Mouse (Mus musculus): Measurements from ENCODE around the gene Necap1. TPM values are rescaled to one million over a fixed set of nuclear protein-coding genes. Genes with fewer than 3 reads are reported as not detected.

The Necap1 gene
- polyA plus RNA-seq, 1 experiment from 2014 or later: 39.8 TPM

DNA sequence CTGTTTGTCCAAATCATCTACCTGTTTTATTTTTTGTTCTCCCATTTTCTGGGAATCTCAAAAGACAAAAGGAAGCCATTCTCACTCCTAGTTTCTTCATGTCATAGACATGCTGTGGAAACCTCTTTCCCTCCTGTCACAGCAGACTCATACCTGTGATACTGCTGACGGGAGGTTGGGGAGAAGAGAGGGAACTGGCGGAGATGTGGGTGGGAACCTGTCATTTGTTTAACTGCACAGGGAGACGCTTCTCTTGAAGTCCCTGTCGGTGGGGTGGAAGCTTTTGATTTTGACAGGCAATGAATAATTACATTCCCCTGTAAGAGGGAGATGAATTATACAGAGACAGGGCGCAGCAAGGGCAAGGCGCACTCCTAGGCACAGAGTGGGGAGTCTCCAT is 30.5 kb upstream of the Necap1 start:
- H3K4me1 ChIP-seq (replicated peaks; ENCODE audit: control insufficient read depth, insufficient read depth, low read length): no peaks in the 10 kb centered on the region
- H3K9me3 ChIP-seq (ENCODE audit: control insufficient read depth, low read length): no peaks in the 10 kb centered on the region
- DNase-seq (ENCODE audit: low spot score): no peak
- H3K4me3 ChIP-seq (ENCODE audit: low read depth, low read length): no peak overlapping the region
- H3K27ac ChIP-seq (ENCODE audit: low read depth, low read length): no peak overlapping the region
- no peaks in the 10 kb centered on the region for H3K36me3 ChIP-seq (ENCODE audit: control insufficient read depth, insufficient read depth, low read length)
- no peak for ATAC-seq (replicated peaks; ENCODE audit: low FRiP score)
- no peak overlapping the region for H3K9ac ChIP-seq (ENCODE audit: low read depth, low read length)
- WGBS: 77% methylated on average over 6 of the region's 6 CpGs
- no peak overlapping the region for H3K4me2 ChIP-seq
- no peaks in the 10 kb centered on the region for H3K27me3 ChIP-seq (replicated peaks; ENCODE audit: control insufficient read depth, insufficient read depth, low read length)

GRCm38 (mm10) chr6:122852696-122853095 is 21.6 kb upstream of the Necap1 start:
- H3K27me3 ChIP-seq (replicated peaks; ENCODE audit: control insufficient read depth, insufficient read depth, low read length): no peaks in the 10 kb centered on the region
- no peaks in the 10 kb centered on the region for H3K9me3 ChIP-seq (ENCODE audit: control insufficient read depth, low read length)
- H3K36me3 ChIP-seq (ENCODE audit: control insufficient read depth, insufficient read depth, low read length): no peaks in the 10 kb centered on the region
- ATAC-seq (replicated peaks; ENCODE audit: low FRiP score): no peak
- 53% methylated on average over 2 of the region's 2 CpGs for WGBS
- no peak overlapping the region for H3K27ac ChIP-seq (ENCODE audit: low read depth, low read length)
- no peaks in the 10 kb centered on the region; the same call in 1 of the 2 replicates for H3K4me1 ChIP-seq (replicated peaks; ENCODE audit: control insufficient read depth, insufficient read depth, low read length)
- H3K9ac ChIP-seq (ENCODE audit: low read depth, low read length): no peak overlapping the region
- DNase-seq (ENCODE audit: low spot score): no peak
- H3K4me3 ChIP-seq (ENCODE audit: low read depth, low read length): no peak overlapping the region
- no peak overlapping the region for H3K4me2 ChIP-seq

GRCm38 (mm10) chr6:122854552-122854951 is 19.7 kb upstream of the Necap1 start:
- Histone ChIP-seq H3K9me3 (ENCODE audit: control insufficient read depth, low read length) (no peaks in the 10 kb centered on the region), H3K36me3 (ENCODE audit: control insufficient read depth, insufficient read depth, low read length) (no peaks in the 10 kb centered on the region), H3K4me1 (replicated peaks; ENCODE audit: control insufficient read depth, insufficient read depth, low read length) (no peaks in the 10 kb centered on the region; the same call in 1 of the 2 replicates), H3K4me2 (no peak overlapping the region), H3K9ac (ENCODE audit: low read depth, low read length) (no peak overlapping the region), H3K27me3 (replicated peaks; ENCODE audit: control insufficient read depth, insufficient read depth, low read length) (no peaks in the 10 kb centered on the region), H3K27ac (ENCODE audit: low read depth, low read length) (no peak overlapping the region), H3K4me3 (ENCODE audit: low read depth, low read length) (no peak overlapping the region)
- ATAC-seq (replicated peaks; ENCODE audit: low FRiP score) (no peak), DNase-seq (ENCODE audit: low spot score) (no peak)
- 81% methylated on average over 12 of the region's 12 CpGs for WGBS

GRCm38 (mm10) chr6:122855955-122856354 is 18.3 kb upstream of the Necap1 start, which contains the start of gene C3ar1:
Gene C3ar1 (minus strand): TSS chr6:122856161.
- no peak within 1 kb of the TSS for H3K4me2 ChIP-seq
- H3K9ac ChIP-seq (ENCODE audit: low read depth, low read length): no peak within 1 kb of the TSS
- 28% methylated on average over 7 of the region's 7 CpGs for WGBS
- no peak within 1 kb of the TSS for H3K27ac ChIP-seq (ENCODE audit: low read depth, low read length)
- no peaks in the 10 kb centered on the region for H3K27me3 ChIP-seq (replicated peaks; ENCODE audit: control insufficient read depth, insufficient read depth, low read length)
- ATAC-seq (replicated peaks; ENCODE audit: low FRiP score): peak; percentile 79
- H3K4me1 ChIP-seq (replicated peaks; ENCODE audit: control insufficient read depth, insufficient read depth, low read length): no peaks in the 10 kb centered on the region; the same call in 1 of the 2 replicates
- no peaks in the 10 kb centered on the region for H3K36me3 ChIP-seq (ENCODE audit: control insufficient read depth, insufficient read depth, low read length)
- no peak for DNase-seq (ENCODE audit: low spot score)
- no peak within 1 kb of the TSS for H3K4me3 ChIP-seq (ENCODE audit: low read depth, low read length)
- no peaks in the 10 kb centered on the region for H3K9me3 ChIP-seq (ENCODE audit: control insufficient read depth, low read length)

- H3K4me3 ChIP-seq (ENCODE audit: low read depth, low read length): no peak overlapping the region
- no peaks in the 10 kb centered on the region for H3K4me1 ChIP-seq (replicated peaks; ENCODE audit: control insufficient read depth, insufficient read depth, low read length)
- peaks cover 5% of the 10 kb centered on the region; the same call in 1 of the 2 replicates for H3K9me3 ChIP-seq (ENCODE audit: control insufficient read depth, low read length)
- no peaks in the 10 kb centered on the region for H3K36me3 ChIP-seq (ENCODE audit: control insufficient read depth, insufficient read depth, low read length)
- DNase-seq (ENCODE audit: low spot score) (no peak), ATAC-seq (replicated peaks; ENCODE audit: low FRiP score) (no peak)
- no peak overlapping the region for H3K27ac ChIP-seq (ENCODE audit: low read depth, low read length)
- no peak overlapping the region for H3K9ac ChIP-seq (ENCODE audit: low read depth, low read length)
- 71% methylated on average over 6 of the region's 6 CpGs for WGBS
- H3K4me2 ChIP-seq: no peak overlapping the region
- no peaks in the 10 kb centered on the region for H3K27me3 ChIP-seq (replicated peaks; ENCODE audit: control insufficient read depth, insufficient read depth, low read length)
Observed at GRCm38 (mm10) chr6:122862434-122862833, 11.8 kb upstream of the Necap1 start.

DNA sequence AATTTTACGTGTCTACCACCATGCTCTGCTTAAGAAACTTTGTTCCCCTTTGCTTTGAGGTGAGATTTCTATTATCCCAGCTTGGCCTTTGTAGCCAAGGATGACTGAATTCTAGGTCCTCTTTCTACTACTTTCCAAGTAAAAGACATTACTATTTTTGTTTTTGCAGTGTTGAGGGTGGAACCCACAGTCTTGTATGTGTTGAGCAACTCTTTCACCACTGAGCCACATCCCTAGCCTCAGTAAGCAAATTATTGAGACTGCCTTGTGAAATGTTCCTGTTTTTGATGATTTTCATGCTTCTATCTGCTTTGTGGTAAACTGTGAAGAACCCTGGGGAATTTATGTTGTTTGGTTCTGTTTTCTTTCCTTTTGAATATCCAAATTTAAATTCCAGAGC is 11.4 kb upstream of the Necap1 start:
- H3K27ac ChIP-seq (ENCODE audit: low read depth, low read length): no peak overlapping the region
- H3K4me2 ChIP-seq: no peak overlapping the region
- DNase-seq (ENCODE audit: low spot score): no peak
- peaks cover 5% of the 10 kb centered on the region; the same call in 1 of the 2 replicates for H3K9me3 ChIP-seq (ENCODE audit: control insufficient read depth, low read length)
- H3K36me3 ChIP-seq (ENCODE audit: control insufficient read depth, insufficient read depth, low read length): no peaks in the 10 kb centered on the region
- H3K9ac ChIP-seq (ENCODE audit: low read depth, low read length): no peak overlapping the region
- no peaks in the 10 kb centered on the region for H3K4me1 ChIP-seq (replicated peaks; ENCODE audit: control insufficient read depth, insufficient read depth, low read length)
- no peak overlapping the region for H3K4me3 ChIP-seq (ENCODE audit: low read depth, low read length)
- WGBS: 68% methylated on average over 1 of the region's 1 CpGs
- ATAC-seq (replicated peaks; ENCODE audit: low FRiP score): no peak
- H3K27me3 ChIP-seq (replicated peaks; ENCODE audit: control insufficient read depth, insufficient read depth, low read length): no peaks in the 10 kb centered on the region

DNA sequence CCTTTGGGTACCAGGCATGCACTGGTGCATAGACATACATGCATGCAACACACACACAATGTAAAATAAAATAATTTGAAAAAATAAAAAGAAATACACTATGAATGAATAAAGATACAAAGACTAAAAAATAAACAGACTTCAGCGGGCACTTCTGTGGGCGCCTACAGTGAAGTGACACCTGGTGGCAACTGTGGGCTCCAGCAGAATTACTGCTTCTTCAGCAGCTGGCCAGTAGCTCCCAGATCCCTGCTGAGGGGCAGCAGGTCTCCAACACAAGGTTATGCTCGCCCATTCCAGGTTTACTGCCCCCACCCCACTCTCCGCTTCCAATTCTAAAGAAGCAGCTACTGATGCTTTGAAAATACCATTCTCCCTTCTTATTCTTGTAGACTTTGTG is 6.4 kb upstream of the Necap1 start:
- DNase-seq (ENCODE audit: low spot score): no peak

GRCm38 (mm10) chr6:122869846-122870245 is 4.4 kb upstream of the Necap1 start:
- ATAC-seq (replicated peaks; ENCODE audit: low FRiP score) (no peak), DNase-seq (ENCODE audit: low spot score) (no peak)
- Histone ChIP-seq H3K9me3 (ENCODE audit: control insufficient read depth, low read length) (no peaks in the 10 kb centered on the region), H3K4me3 (ENCODE audit: low read depth, low read length) (no peak overlapping the region), H3K27ac (ENCODE audit: low read depth, low read length) (no peak overlapping the region), H3K4me1 (replicated peaks; ENCODE audit: control insufficient read depth, insufficient read depth, low read length) (no peaks in the 10 kb centered on the region), H3K9ac (ENCODE audit: low read depth, low read length) (no peak overlapping the region), H3K27me3 (replicated peaks; ENCODE audit: control insufficient read depth, insufficient read depth, low read length) (no peaks in the 10 kb centered on the region), H3K36me3 (ENCODE audit: control insufficient read depth, insufficient read depth, low read length) (no peaks in the 10 kb centered on the region), H3K4me2 (no peak overlapping the region)
- 74% methylated on average over 11 of the region's 11 CpGs for WGBS

More for the DNA sequence above, 6.4 kb upstream of the Necap1 start:
- Histone ChIP-seq H3K27me3 (replicated peaks; ENCODE audit: control insufficient read depth, insufficient read depth, low read length) (no peaks in the 10 kb centered on the region), H3K9ac (ENCODE audit: low read depth, low read length) (no peak overlapping the region), H3K4me3 (ENCODE audit: low read depth, low read length) (no peak overlapping the region), H3K27ac (ENCODE audit: low read depth, low read length) (no peak overlapping the region), H3K4me1 (replicated peaks; ENCODE audit: control insufficient read depth, insufficient read depth, low read length) (no peaks in the 10 kb centered on the region), H3K4me2 (no peak overlapping the region), H3K36me3 (ENCODE audit: control insufficient read depth, insufficient read depth, low read length) (no peaks in the 10 kb centered on the region), H3K9me3 (ENCODE audit: control insufficient read depth, low read length) (no peaks in the 10 kb centered on the region)
- WGBS: 60% methylated on average over 4 of the region's 4 CpGs
- no peak for ATAC-seq (replicated peaks; ENCODE audit: low FRiP score)

DNA sequence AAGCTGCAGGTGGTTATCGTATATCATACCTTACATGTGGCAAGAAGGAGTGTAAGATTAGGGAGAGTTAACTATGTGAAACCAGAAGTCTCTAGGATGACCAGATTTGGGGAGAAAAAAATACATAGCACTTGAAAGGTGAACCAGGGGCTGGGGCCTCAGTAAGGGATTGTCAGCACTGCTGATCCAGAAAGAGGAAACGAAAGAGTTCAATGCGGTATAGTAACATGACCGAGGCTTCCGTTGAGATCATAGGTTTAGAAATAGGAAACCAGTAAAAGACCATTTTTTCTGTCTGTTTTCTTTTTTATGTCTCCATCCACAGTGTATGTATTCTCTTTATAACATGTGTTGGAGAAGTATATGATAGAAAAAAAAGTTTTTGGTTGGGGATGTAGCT is 1.5 kb upstream of the Necap1 start:
- Histone ChIP-seq H3K4me1 (replicated peaks; ENCODE audit: control insufficient read depth, insufficient read depth, low read length) (peaks cover 4% of the 10 kb centered on the region), H3K9ac (ENCODE audit: low read depth, low read length) (no peak overlapping the region), H3K4me3 (ENCODE audit: low read depth, low read length) (no peak overlapping the region), H3K36me3 (ENCODE audit: control insufficient read depth, insufficient read depth, low read length) (peaks cover 3% of the 10 kb centered on the region; the same call in 1 of the 2 replicates), H3K9me3 (ENCODE audit: control insufficient read depth, low read length) (no peaks in the 10 kb centered on the region), H3K27ac (ENCODE audit: low read depth, low read length) (no peak overlapping the region), H3K27me3 (replicated peaks; ENCODE audit: control insufficient read depth, insufficient read depth, low read length) (no peaks in the 10 kb centered on the region), H3K4me2 (no peak overlapping the region)
- no peak for ATAC-seq (replicated peaks; ENCODE audit: low FRiP score)
- WGBS: 87% methylated on average over 5 of the region's 5 CpGs
- no peak for DNase-seq (ENCODE audit: low spot score)
